Mouse (Mus musculus) kidney, postnatal 0 days (tissue): ENCODE measurements around the gene Dennd1a. TPM values are rescaled to one million over a fixed set of nuclear protein-coding genes. Genes with fewer than 3 reads are reported as not detected.

Experiments used
- ATAC-seq: fragments of 200-750 bp; cut with Nextera tagmentation; replicated peaks from 2 replicates; pipeline ENCODE4 v1.8.0; 2017; ENCODE audit warnings: low read depth, moderate number of reproducible peaks, moderate TSS enrichment, moderate library complexity; ENCODE audit not compliant: low FRiP score
- DNase-seq: peaks from one replicate; pipeline ENCODE4 v3.0.0-alpha.2; 2016; ENCODE audit warnings: low spot score
- H3K27ac ChIP-seq: fragments of 300-500 bp; sonication (generic); 2 replicates; pipeline ENCODE4 v1.5.1; 2014; ENCODE audit warnings: mild to moderate bottlenecking
- H3K27me3 ChIP-seq: fragments of 300-500 bp; sonication (generic); 2 replicates; pipeline ENCODE4 v1.6.1; 2014; ENCODE audit warnings: low read length, mixed read lengths; ENCODE audit not compliant: insufficient read depth
- H3K36me3 ChIP-seq: fragments of 300-500 bp; sonication (generic); 2 replicates; pipeline ENCODE4 v1.6.1; 2014; ENCODE audit warnings: low read length, mixed read lengths; ENCODE audit not compliant: insufficient read depth
- H3K4me1 ChIP-seq: fragments of 300-500 bp; sonication (generic); replicated peaks from 2 replicates; pipeline ENCODE4 v1.6.1; 2014; ENCODE audit warnings: antibody characterized with exemption, low read length, mixed read lengths; ENCODE audit not compliant: insufficient read depth
- H3K4me2 ChIP-seq: fragments of 300-500 bp; sonication (generic); 2 replicates; pipeline ENCODE4 v1.6.1; 2014; ENCODE audit warnings: mild to moderate bottlenecking, low read length, moderate library complexity, mixed read lengths
- H3K4me3 ChIP-seq: fragments of 300-500 bp; sonication (generic); replicated peaks from 2 replicates; pipeline ENCODE4 v1.5.1; 2014; ENCODE audit warnings: low read depth, low read length
- H3K9ac ChIP-seq: fragments of 300-500 bp; sonication (generic); 2 replicates; pipeline ENCODE4 v1.6.1; 2014; ENCODE audit warnings: low read depth, low read length
- H3K9me3 ChIP-seq: fragments of 300-500 bp; sonication (generic); replicated peaks from 2 replicates; pipeline ENCODE4 v1.6.1; 2016; ENCODE audit warnings: low read length, inconsistent platforms, mixed read lengths
- CTCF ChIP-seq: IDR thresholded peaks from 2 replicates; pipeline ENCODE4 v1.5.1; 2016; ENCODE audit warnings: antibody characterized with exemption, low read depth, mild to moderate bottlenecking, moderate library complexity
- WGBS: fragments of 180-500 bp; shearing (Covaris S2); extraction: QIAGEN DNeasy Blood & Tissue Kit; methylation state at CpG from one replicate; pipeline ENCODE4 v1.1.7; 2014; 5-methylcytosine and 5-hydroxymethylcytosine counted together
- polyA plus RNA-seq: library from polyadenylated mRNA; unstranded; fragments of >200 nt; fragmentation: Nextera tagmentation; extraction: Ambion mirVana; gene quantifications from 2 replicates; pipeline ENCODE4 v1.2.1, GENCODE M21; 2015

The Dennd1a gene
- polyA plus RNA-seq, 1 experiment from 2014 or later, result 10.6 TPM

GRCm38 (mm10) chr2:37883214-37883613, 404.0 kb downstream of the Dennd1a start:
- WGBS, result 90% methylated on average over 3 of the region's 3 CpGs
- ATAC-seq, result no peak

GRCm38 (mm10) chr2:37881262-37881913, 405.8 kb downstream of the Dennd1a start:
- no peak for TF ChIP-seq CTCF
- no peak overlapping the region for H3K9ac ChIP-seq
- H3K4me2 ChIP-seq, result no peak overlapping the region
- no peaks in the 10 kb centered on the region for H3K27me3 ChIP-seq
- H3K27ac ChIP-seq, result no peak overlapping the region
- no peak overlapping the region for H3K4me3 ChIP-seq
- H3K4me1 ChIP-seq, result no peaks in the 10 kb centered on the region
- WGBS, result 57% methylated on average over 5 of the region's 5 CpGs
- H3K9me3 ChIP-seq, result no peaks in the 10 kb centered on the region
- DNase-seq, result peak; percentile 71
- no peaks in the 10 kb centered on the region for H3K36me3 ChIP-seq
- no peak for ATAC-seq

More at GRCm38 (mm10) chr2:37883214-37883613, 404.0 kb downstream of the Dennd1a start:
- H3K36me3 ChIP-seq, result no peaks in the 10 kb centered on the region
- no peak overlapping the region for H3K9ac ChIP-seq
- DNase-seq, result no peak
- no peaks in the 10 kb centered on the region for H3K4me1 ChIP-seq
- no peaks in the 10 kb centered on the region for H3K27me3 ChIP-seq
- no peaks in the 10 kb centered on the region for H3K9me3 ChIP-seq
- H3K27ac ChIP-seq, result no peak overlapping the region
- no peak overlapping the region for H3K4me3 ChIP-seq
- TF ChIP-seq CTCF, result no peak
- no peak overlapping the region for H3K4me2 ChIP-seq

- Histone ChIP-seq H3K27ac (no peak overlapping the region), H3K4me2 (no peak overlapping the region), H3K27me3 (no peaks in the 10 kb centered on the region), H3K4me1 (no peaks in the 10 kb centered on the region), H3K9ac (no peak overlapping the region), H3K4me3 (no peak overlapping the region), H3K36me3 (no peaks in the 10 kb centered on the region), H3K9me3 (no peaks in the 10 kb centered on the region)
- no peak for TF ChIP-seq CTCF
- DNase-seq (no peak), ATAC-seq (no peak)
- 55% methylated on average over 4 of the region's 4 CpGs for WGBS
Measured at GRCm38 (mm10) chr2:37879697-37880096, 407.5 kb downstream of the Dennd1a start.

GRCm38 (mm10) chr2:37872791-37873190, 414.4 kb downstream of the Dennd1a start:
- H3K4me2 ChIP-seq, result no peak overlapping the region
- no peaks in the 10 kb centered on the region for H3K27me3 ChIP-seq
- DNase-seq, result no peak
- TF ChIP-seq CTCF, result no peak
- H3K36me3 ChIP-seq, result no peaks in the 10 kb centered on the region
- H3K9ac ChIP-seq, result no peak overlapping the region
- no peak for ATAC-seq
- H3K4me1 ChIP-seq, result no peaks in the 10 kb centered on the region
- no peak overlapping the region for H3K27ac ChIP-seq
- 67% methylated on average over 4 of the region's 4 CpGs for WGBS
- H3K4me3 ChIP-seq, result no peak overlapping the region
- no peaks in the 10 kb centered on the region for H3K9me3 ChIP-seq

GRCm38 (mm10) chr2:37869628-37870027, 417.6 kb downstream of the Dennd1a start:
- Histone ChIP-seq H3K36me3 (no peaks in the 10 kb centered on the region), H3K27ac (no peak overlapping the region), H3K9ac (no peak overlapping the region), H3K4me2 (no peak overlapping the region), H3K4me3 (no peak overlapping the region), H3K4me1 (no peaks in the 10 kb centered on the region), H3K27me3 (no peaks in the 10 kb centered on the region), H3K9me3 (no peaks in the 10 kb centered on the region)
- ATAC-seq (no peak), DNase-seq (no peak)
- 44% methylated on average over 6 of the region's 6 CpGs for WGBS
- TF ChIP-seq CTCF, result no peak

DNA sequence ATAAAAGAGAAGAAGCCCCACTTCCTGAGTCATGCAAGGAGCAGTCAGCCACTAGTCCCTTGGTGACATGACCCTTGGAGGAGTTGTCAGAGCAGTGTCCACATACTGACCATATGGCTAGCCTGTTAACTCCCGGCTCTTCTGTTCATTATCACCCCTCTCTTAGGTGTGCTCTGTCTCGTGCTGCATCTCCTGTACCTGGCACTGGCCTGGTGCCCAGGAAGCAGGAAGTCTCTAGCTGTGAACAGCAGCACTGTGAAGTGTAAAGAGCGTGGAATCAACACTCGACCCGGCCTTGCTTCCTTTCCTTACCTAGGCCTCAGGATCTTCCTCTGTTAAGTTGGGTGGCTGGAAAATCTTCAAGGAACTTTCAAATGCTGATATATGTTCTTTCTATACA, 419.8 kb downstream of the Dennd1a start:
- no peak overlapping the region for H3K27ac ChIP-seq
- 76% methylated on average over 5 of the region's 5 CpGs for WGBS
- DNase-seq (no peak), ATAC-seq (no peak)
- no peaks in the 10 kb centered on the region for H3K4me1 ChIP-seq
- no peak for TF ChIP-seq CTCF
- no peaks in the 10 kb centered on the region for H3K9me3 ChIP-seq
- H3K4me2 ChIP-seq, result no peak overlapping the region
- no peak overlapping the region for H3K9ac ChIP-seq
- no peaks in the 10 kb centered on the region for H3K27me3 ChIP-seq
- H3K36me3 ChIP-seq, result no peaks in the 10 kb centered on the region
- no peak overlapping the region for H3K4me3 ChIP-seq

DNA sequence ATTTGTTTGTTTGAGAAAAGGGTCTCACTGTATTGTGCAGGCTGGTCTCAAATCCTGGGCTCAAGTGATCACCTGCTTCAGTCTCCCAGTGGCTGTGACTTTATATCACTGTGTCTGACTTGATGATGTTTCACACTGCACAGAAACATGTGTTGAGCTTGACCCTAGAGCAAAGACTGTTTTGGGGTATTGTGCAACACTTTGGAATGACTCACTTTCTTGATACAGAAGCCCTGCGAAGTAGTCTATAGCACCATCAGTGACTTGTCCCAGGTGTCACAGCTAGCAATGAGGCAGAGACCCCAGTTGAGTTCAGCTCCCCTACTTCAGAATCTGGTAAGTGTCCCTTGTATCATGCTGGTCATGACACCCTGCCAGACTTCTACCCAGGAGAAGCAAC, 429.7 kb downstream of the Dennd1a start:
- H3K27me3 ChIP-seq, result no peaks in the 10 kb centered on the region
- ATAC-seq, result no peak
- H3K27ac ChIP-seq, result no peak overlapping the region
- H3K36me3 ChIP-seq, result no peaks in the 10 kb centered on the region
- DNase-seq, result no peak
- TF ChIP-seq CTCF, result no peak
- no peak overlapping the region for H3K4me2 ChIP-seq
- H3K4me1 ChIP-seq, result no peaks in the 10 kb centered on the region; the same call in 1 of the 2 replicates
- H3K9ac ChIP-seq, result no peak overlapping the region
- H3K4me3 ChIP-seq, result no peak overlapping the region
- 78% methylated on average over 1 of the region's 1 CpGs for WGBS
- H3K9me3 ChIP-seq, result no peaks in the 10 kb centered on the region
